Mouse (Mus musculus) granulocyte monocyte progenitor cell, adult 5-6 weeks (primary cell): ENCODE data around the gene Med22. TPM values are rescaled to one million over a fixed set of nuclear protein-coding genes. Genes with fewer than 3 reads are reported as not detected.

ENCODE experiments used
- ATAC-seq: replicated peaks from 2 replicates; pipeline ENCODE4 v1.8.0; 2016; ENCODE audit warnings: mild to moderate bottlenecking, moderate TSS enrichment, inconsistent platforms; ENCODE audit not compliant: poor library complexity, severe bottlenecking
- total RNA-seq, 2 experiments: library from RNA; stranded (forward) in 1 of 2; stranded (reverse) in 1 of 2; fragments of 200-712, 200-1000 nt in 1 of 2; fragments of >200 nt in 1 of 2; fragmentation: Nextera tagmentation in 1 of 2; gene quantifications; 2 replicates each; pipeline ENCODE4 v1.2.3; 2014 to 2017

The Med22 gene
- total RNA-seq (2014; fragmentation: Nextera tagmentation) (16.7 and 17.4 TPM in 2 replicates), total RNA-seq (2017) (17.2 and 19.0 TPM in 2 replicates)

GRCm38 (mm10) chr2:26910124-26910993, at the start of gene Med22, which contains the start of gene Rpl7a:
Med22 (minus strand) TSS chr2:26910677.
Rpl7a (plus strand) TSS chr2:26910764.
- ATAC-seq: peak; percentile 81

- ATAC-seq: no peak
These were observed 47.0 kb upstream of the Med22 start for GRCm38 (mm10) chr2:26957488-26957859.

- ATAC-seq: no peak
These were observed 46.5 kb upstream of the Med22 start for GRCm38 (mm10) chr2:26956811-26957487.

GRCm38 (mm10) chr2:26954735-26955395, 44.4 kb upstream of the Med22 start:
- no peak for ATAC-seq

GRCm38 (mm10) chr2:26952866-26953265, 42.4 kb upstream of the Med22 start:
- ATAC-seq: no peak

GRCm38 (mm10) chr2:26952193-26952592, 41.7 kb upstream of the Med22 start:
- ATAC-seq: no peak

GRCm38 (mm10) chr2:26951346-26951905, 40.9 kb upstream of the Med22 start:
- ATAC-seq: no peak

GRCm38 (mm10) chr2:26950411-26950810, 39.9 kb upstream of the Med22 start:
- no peak for ATAC-seq

- no peak for ATAC-seq
These were observed 32.8 kb upstream of the Med22 start for GRCm38 (mm10) chr2:26943253-26943652.

- peak; percentile 98 for ATAC-seq
These were observed 31.1 kb upstream of the Med22 start for GRCm38 (mm10) chr2:26941539-26941938.

- no peak for ATAC-seq
These were observed 25.9 kb upstream of the Med22 start for GRCm38 (mm10) chr2:26936425-26936824.

- ATAC-seq: no peak
These were observed 24.8 kb upstream of the Med22 start for GRCm38 (mm10) chr2:26935286-26935685.

- ATAC-seq: peak; percentile 87
These were observed 23.0 kb upstream of the Med22 start, which contains the start of the genes Surf4 and Stkld1 for GRCm38 (mm10) chr2:26933304-26934055. Surf4 (minus strand) TSS chr2:26933928. Stkld1 (plus strand) TSS chr2:26934047.

GRCm38 (mm10) chr2:26932473-26933303, 22.2 kb upstream of the Med22 start:
- no peak for ATAC-seq

GRCm38 (mm10) chr2:26930390-26930789, 19.9 kb upstream of the Med22 start:
- peak; percentile 20 for ATAC-seq

- ATAC-seq: no peak
These were observed 17.4 kb upstream of the Med22 start for GRCm38 (mm10) chr2:26927745-26928476.

GRCm38 (mm10) chr2:26921784-26922183, 11.3 kb upstream of the Med22 start:
- ATAC-seq: no peak

GRCm38 (mm10) chr2:26920190-26920855, 9.8 kb upstream of the Med22 start:
- ATAC-seq: no peak
